ENCODE assay signal across 26 mouse cellular contexts in the genomic region with DNA sequence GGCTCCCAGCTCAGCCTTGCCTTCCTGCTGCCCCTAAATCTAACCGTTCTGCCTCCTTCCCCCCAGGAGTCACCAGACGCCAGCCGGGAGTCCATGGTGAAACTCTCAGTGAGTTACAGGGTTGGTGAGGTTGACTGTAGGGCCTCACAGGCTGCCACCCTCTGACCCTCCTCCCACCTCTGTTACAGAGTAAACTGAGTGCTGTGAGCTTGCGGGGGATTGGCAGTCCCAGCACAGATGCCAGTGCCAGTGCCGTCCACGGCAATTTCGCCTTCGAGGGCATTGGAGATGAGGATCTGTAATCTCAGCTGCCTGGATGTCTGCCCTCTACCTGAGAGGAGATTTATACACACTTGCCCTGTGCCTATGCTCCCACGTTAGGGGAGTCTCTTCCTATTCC. TPM values are rescaled to one million over a fixed set of nuclear protein-coding genes. Genes with fewer than 3 reads are reported as not detected.
DNase-seq lines count a peak whose midpoint lies in the region; TF ChIP-seq lines count a peak whose summit lies in the region.
"Had no signal": no experiment of that assay in that cellular context is flagged by ENCODE, and none has a peak within 500 bp of the region (broad histone marks: within the 10 kb centered on the region; RNA-seq: fewer than 3 reads in every experiment).

No protein-coding gene starts in this region.

- H3ac ChIP-seq in myocyte (ENCODE audit: control insufficient read depth, insufficient read length) = no peak overlapping the region

- H3K4me2 ChIP-seq in myocyte (ENCODE audit: low read depth) = no peak overlapping the region
- H3K4me2 ChIP-seq: embryonic facial prominence, embryonic 15.5 days; hindbrain, embryonic 12.5 days; intestine, embryonic 15.5 days; liver, embryonic 12.5 days; midbrain, embryonic 13.5 days; neural tube, embryonic 15.5 days; stomach, embryonic 15.5 days had no signal

- no peaks in the 10 kb centered on the region for H3K27me3 ChIP-seq in myocyte (ENCODE audit: control insufficient read depth, insufficient read depth, insufficient read length)
- H3K27me3 ChIP-seq: embryonic facial prominence, embryonic 15.5 days; hindbrain, embryonic 12.5 days; intestine, embryonic 15.5 days; liver, embryonic 12.5 days; midbrain, embryonic 13.5 days; neural tube, embryonic 15.5 days; stomach, embryonic 15.5 days had no signal

- intact Hi-C loops in heart, postnatal 10 days (cut with DNase I) = no loop called here

- H3K4me3 ChIP-seq in layer of hippocampus, adult 2 months = no peak overlapping the region
- H3K4me3 ChIP-seq in myocyte = no peak overlapping the region
- H3K4me3 ChIP-seq: embryonic facial prominence, embryonic 15.5 days; hindbrain, embryonic 12.5 days; intestine, embryonic 15.5 days; liver, embryonic 12.5 days; midbrain, embryonic 13.5 days; neural tube, embryonic 15.5 days; stomach, embryonic 15.5 days had no signal

- peak overlapping the region; percentile 7; the same call in 1 of the 2 replicates for H3K27ac ChIP-seq in layer of hippocampus, adult 2 months
- H3K27ac ChIP-seq: embryonic facial prominence, embryonic 15.5 days; hindbrain, embryonic 12.5 days; hindbrain, postnatal 0 days; intestine, embryonic 15.5 days; liver, embryonic 12.5 days; midbrain, embryonic 13.5 days; neural tube, embryonic 15.5 days; stomach, embryonic 15.5 days had no signal

- peaks cover 24% of the 10 kb centered on the region for H3K79me2 ChIP-seq in myocyte (ENCODE audit: control insufficient read depth, insufficient read depth)

- no peak for TF ChIP-seq CTCF in layer of hippocampus, adult 2 months (conservative IDR thresholded peaks at IDR 0.05)

- peaks cover 41% of the 10 kb centered on the region for H3K36me3 ChIP-seq in myocyte (ENCODE audit: control insufficient read depth, insufficient read depth)

- peak; percentile 33 for DNase-seq in cerebellum, adult 11-12 months
- no peak for DNase-seq in cerebellum, postnatal 36 days
- peak; percentile 90 for DNase-seq in heart, adult 11 months
- DNase-seq in heart, postnatal 10 days = no peak
- DNase-seq in layer of hippocampus, adult 2 months (ENCODE audit: low spot score in 2 of 2) = no peak
- DNase-seq in layer of hippocampus, postnatal 10 days (ENCODE audit: low spot score in 2 of 2) = no peak
- DNase-seq in right cerebral cortex, adult 2 months (ENCODE audit: low spot score in 2 of 2) = no peak
- DNase-seq: cerebellum, adult 8-10 months; gastrocnemius, postnatal 25 days; heart, adult 18-20 months; heart, postnatal 36 days; kidney, postnatal 25 days; left cerebral cortex, postnatal 4 days; liver, postnatal 0 days; lung, postnatal 36 days; retina, postnatal 1 day; right cerebral cortex, postnatal 25 days had no signal

- peak; percentile 44 for TF ChIP-seq POLR2A in myocyte (IDR thresholded peaks at IDR 0.05; ENCODE audit: insufficient read length, low read depth)

TF ChIP-seq in myocyte, 11 proteins besides CTCF, POLR2A, EP300 and RAD21:
- TF ChIP-seq E2F4 (IDR thresholded peaks at IDR 0.05; ENCODE audit: insufficient read depth) (no peak), TCF12 (IDR thresholded peaks at IDR 0.05; ENCODE audit: insufficient read depth, poor library complexity, severe bottlenecking) (no peak), MYOD1 (IDR thresholded peaks at IDR 0.05; ENCODE audit: control insufficient read depth in 1 of 3, insufficient read length in 2 of 3, low read depth in 2 of 3) (no peak), REST (IDR thresholded peaks at IDR 0.05; ENCODE audit: insufficient read depth, insufficient read length) (no peak), TCF3 (IDR thresholded peaks at IDR 0.05; ENCODE audit: insufficient read length, low read depth) (no peak), MYOG (IDR thresholded peaks at IDR 0.05; ENCODE audit: control insufficient read depth in 1 of 3, insufficient read depth in 1 of 3, insufficient read length in 2 of 3, low read depth in 2 of 3) (no peak), POLR2AphosphoS2 (IDR thresholded peaks at IDR 0.05; ENCODE audit: insufficient read length, low read depth) (peak; percentile 74)

RNA-seq across cellular contexts. Expression of a gene that starts 3.9 kb away (rescaled TPM):
- total RNA-seq in heart, postnatal 10 days (2021) = 10 to 100 TPM; 12.7 to 12.9 TPM
- total RNA-seq in layer of hippocampus, adult 2 months (2021) = 10 to 100 TPM; 29.3 to 29.5 TPM
- 10 to 100 TPM; 28.9 to 33.1 TPM for total RNA-seq in layer of hippocampus, postnatal 10 days (2021)
- polyA plus RNA-seq in myocyte (2012; fragmentation: generic; extraction: Trizol) = 25.6 TPM

RNA-seq across cellular contexts. Expression of a gene that starts 4.9 kb away (rescaled TPM):
- total RNA-seq in heart, postnatal 10 days (2021) = 10 to 100 TPM; 44.8 to 45.2 TPM
- total RNA-seq in layer of hippocampus, adult 2 months (2021) = 10 to 100 TPM; 39.6 to 54.0 TPM
- 10 to 100 TPM; 53.0 to 62.7 TPM for total RNA-seq in layer of hippocampus, postnatal 10 days (2021)
- polyA plus RNA-seq in myocyte (2012; fragmentation: generic; extraction: Trizol) = 60.2 TPM

RNA-seq across cellular contexts. Expression of a gene that starts 5.1 kb away (rescaled TPM):
- total RNA-seq in heart, postnatal 10 days (2021) = 10 to 100 TPM; 80.0 to 80.7 TPM
- 10 to 100 TPM; 80.9 to 81.5 TPM for total RNA-seq in layer of hippocampus, adult 2 months (2021)
- 10 to 100 TPM; 77.1 to 83.3 TPM for total RNA-seq in layer of hippocampus, postnatal 10 days (2021)
- 138 TPM for polyA plus RNA-seq in myocyte (2012; fragmentation: generic; extraction: Trizol)

RNA-seq across cellular contexts. Expression of a gene that starts 18.2 kb away (rescaled TPM):
- total RNA-seq in heart, postnatal 10 days (2021) = 10 to 100 TPM; 45.1 to 48.3 TPM
- 10 to 100 TPM; 63.1 to 67.8 TPM for total RNA-seq in layer of hippocampus, adult 2 months (2021)
- 10 to 100 TPM; 57.4 to 66.3 TPM for total RNA-seq in layer of hippocampus, postnatal 10 days (2021)
- 24.9 TPM for polyA plus RNA-seq in myocyte (2012; fragmentation: generic; extraction: Trizol)

RNA-seq across cellular contexts. Expression of a gene that starts 18.5 kb away (rescaled TPM):
- total RNA-seq in heart, postnatal 10 days (2021) = 1 to 10 TPM in 1 of 2 experiments, under 1 TPM in 1; 0.38 to 1.6 TPM
- 1 to 10 TPM; 3.5 to 4.0 TPM for total RNA-seq in layer of hippocampus, adult 2 months (2021)
- 1 to 10 TPM; 2.2 to 2.6 TPM for total RNA-seq in layer of hippocampus, postnatal 10 days (2021)
- polyA plus RNA-seq in myocyte (2012; fragmentation: generic; extraction: Trizol) = 2.6 TPM

Comparison
In these comparisons a context has a peak if more than half of its experiments do, and no peak if none do; other contexts are left out.
1. DNase-seq: peak in cerebellum, adult 11-12 months (single experiment) and heart, adult 11 months (single experiment); none in cerebellum, postnatal 36 days (0 of 2), heart, postnatal 10 days (0 of 2), layer of hippocampus, adult 2 months (0 of 2), layer of hippocampus, postnatal 10 days (0 of 2) and right cerebral cortex, adult 2 months (0 of 2).